Mouse (Mus musculus): ENCODE results near the gene Olfr129. TPM values are rescaled to one million over a fixed set of nuclear protein-coding genes. Genes with fewer than 3 reads are reported as not detected.

Gene Olfr129
- not detected for polyA plus RNA-seq (2017; shearing (Covaris generic))

GRCm38 (mm10) chr17:38059979-38060378 lies at the start of gene Olfr129:
TSS of gene Olfr129 (minus strand) at chr17:38060079.

GRCm38 (mm10) chr17:38088593-38088992 lies 28.7 kb upstream of the Olfr129 start, which contains the start of gene Olfr131:
TSS of gene Olfr131 (minus strand) at chr17:38088693.

DNA sequence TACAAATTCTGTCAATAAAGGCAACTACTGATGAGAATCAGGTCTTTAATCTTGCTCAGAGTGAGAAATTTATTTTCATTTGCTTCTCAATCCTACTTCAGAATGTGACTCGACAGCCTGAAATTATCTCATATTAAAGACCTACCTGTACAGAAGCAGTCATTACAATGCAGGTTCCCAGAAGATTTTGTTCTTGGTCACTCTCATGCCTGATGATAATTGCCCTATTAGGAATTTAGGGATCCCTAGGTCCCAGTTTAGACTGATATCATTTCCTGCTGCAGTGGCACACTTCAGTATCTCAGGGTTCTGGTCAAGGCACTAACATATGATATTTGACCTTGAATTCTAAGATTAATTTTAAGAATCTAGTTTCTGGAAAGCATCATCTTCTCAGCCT lies 3.7 kb upstream of the Olfr129 start, which contains the start of gene Olfr130:
Gene Olfr130 (plus strand): TSS at position 301 of the 400 bp plus-strand sequence.

Other genes with a start within 250 kb of the Olfr129 start
- gene Olfr125, start 227.1 kb downstream of the Olfr129 start, polyA plus RNA-seq (2017; shearing (Covaris generic)) = not detected
- gene Olfr126, start 212.6 kb downstream of the Olfr129 start, polyA plus RNA-seq (2017; shearing (Covaris generic)) = not detected
- gene Olfr127, start 159.6 kb downstream of the Olfr129 start, polyA plus RNA-seq (2017; shearing (Covaris generic)) = not detected
- not detected for gene Olfr128, start 139.5 kb downstream of the Olfr129 start, polyA plus RNA-seq (2017; shearing (Covaris generic))
- not detected for gene Olfr761, start 107.0 kb downstream of the Olfr129 start, polyA plus RNA-seq (2017; shearing (Covaris generic))
- gene Olfr130, start 3.8 kb upstream of the Olfr129 start, polyA plus RNA-seq (2017; shearing (Covaris generic)) = not detected
- gene Olfr131, start 28.6 kb upstream of the Olfr129 start, polyA plus RNA-seq (2017; shearing (Covaris generic)) = not detected
- gene Olfr132, start 74.4 kb upstream of the Olfr129 start, polyA plus RNA-seq (2017; shearing (Covaris generic)) = not detected
- not detected for gene Olfr133, start 85.2 kb upstream of the Olfr129 start, polyA plus RNA-seq (2017; shearing (Covaris generic))
- not detected for gene Olfr134, start 111.3 kb upstream of the Olfr129 start, polyA plus RNA-seq (2017; shearing (Covaris generic))
- not detected for gene Olfr135, start 144.3 kb upstream of the Olfr129 start, polyA plus RNA-seq (2017; shearing (Covaris generic))
- not detected for gene Olfr138, start 201.0 kb upstream of the Olfr129 start, polyA plus RNA-seq (2017; shearing (Covaris generic))
- gene Olfr137, start 247.5 kb upstream of the Olfr129 start, polyA plus RNA-seq (2017; shearing (Covaris generic)) = 0.16 TPM

All from activated CD4-positive, CD25-positive, alpha-beta regulatory T cell, adult 9 weeks (primary cell).